Mouse (Mus musculus) megakaryocyte, embryonic 14.5 days (primary cell): ENCODE data around the gene Clec16a.

Experiments
- FLI1 ChIP-seq: IDR thresholded peaks from 2 replicates; pipeline ENCODE4 v1.6.1; 2012; ENCODE audit warnings: low read length, inconsistent platforms, mixed read lengths
- GATA1 ChIP-seq: IDR thresholded peaks from 3 replicates; pipeline ENCODE4 v1.6.1; 2012; ENCODE audit warnings: mixed read lengths, low read length, inconsistent platforms, borderline replicate concordance

DNA sequence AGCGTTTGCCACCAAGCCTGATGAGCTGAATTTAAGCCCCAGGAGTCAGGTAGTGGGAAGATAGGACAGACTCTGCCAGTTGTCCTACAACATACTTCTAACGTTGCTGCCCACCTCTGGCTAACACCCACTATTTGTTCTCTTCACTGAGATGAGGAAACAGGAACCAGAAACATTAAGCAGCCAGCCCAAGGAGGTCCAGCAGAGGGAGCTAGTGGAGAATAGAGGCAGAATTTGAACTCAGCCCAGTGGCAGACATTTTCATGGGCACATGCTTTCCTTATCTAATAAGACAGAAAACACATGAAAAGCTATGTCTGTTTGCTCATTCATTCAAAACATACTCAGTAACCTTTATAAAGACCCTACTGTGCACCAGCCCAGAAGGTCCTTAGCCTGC lies 42.1 kb upstream of the Clec16a start:
- TF ChIP-seq FLI1 = no peak
- TF ChIP-seq GATA1 = no peak
